Mouse (Mus musculus) forebrain, embryonic 14.5 days (tissue): ENCODE measurements at regions not wholly inside any gene's neighbourhood (a gene's known extent, or its start where the extent isn't known, plus 50 kb on each side); places are given as distances from the start of the nearest gene placed in this dataset.

ENCODE experiments used
- ATAC-seq: fragments of 200-750 bp; cut with Nextera tagmentation; 2 replicates; pipeline ENCODE4 v1.8.0; 2017; ENCODE audit warnings: mild to moderate bottlenecking, moderate library complexity
- DNase-seq: peaks from one replicate; pipeline ENCODE4 v3.0.0-alpha.2; 2015; ENCODE audit warnings: low spot score
- H3K27ac ChIP-seq: fragments of 300-500 bp; sonication (generic); 2 replicates; pipeline ENCODE4 v1.5.1; 2014; ENCODE audit warnings: low read depth, mild to moderate bottlenecking, control low read depth, low read length, moderate library complexity
- H3K27me3 ChIP-seq: fragments of 300-500 bp; sonication (generic); replicated peaks from 2 replicates; pipeline ENCODE4 v1.6.1; 2014; ENCODE audit warnings: low read length, control low read depth, mixed read lengths; ENCODE audit not compliant: control insufficient read depth, insufficient read depth
- H3K36me3 ChIP-seq: fragments of 300-500 bp; sonication (generic); 2 replicates; pipeline ENCODE4 v1.6.1; 2014; ENCODE audit warnings: low read length, control low read depth; ENCODE audit not compliant: control insufficient read depth, insufficient read depth
- H3K4me1 ChIP-seq: fragments of 300-500 bp; sonication (generic); 2 replicates; pipeline ENCODE4 v1.6.1; 2014; ENCODE audit warnings: antibody characterized with exemption, low read length, control low read depth; ENCODE audit not compliant: control insufficient read depth, insufficient read depth
- H3K4me2 ChIP-seq: fragments of 300-500 bp; sonication (generic); 2 replicates; pipeline ENCODE4 v1.6.1; 2014; ENCODE audit warnings: mild to moderate bottlenecking, control low read depth, low read length
- H3K4me3 ChIP-seq: fragments of 300-500 bp; sonication (generic); 2 replicates; pipeline ENCODE4 v1.5.1; 2014; ENCODE audit warnings: low read depth, low read length, control low read depth
- H3K9ac ChIP-seq: fragments of 300-500 bp; sonication (generic); 2 replicates; pipeline ENCODE4 v1.6.1; 2014; ENCODE audit warnings: mild to moderate bottlenecking, low read length, control low read depth, moderate library complexity
- H3K9me3 ChIP-seq: fragments of 300-500 bp; sonication (generic); replicated peaks from 2 replicates; pipeline ENCODE4 v1.6.1; 2016; ENCODE audit warnings: low read length, control low read depth, mixed read lengths; ENCODE audit not compliant: control insufficient read depth
- WGBS: fragments of 180-500 bp; shearing (Covaris S2); extraction: QIAGEN DNeasy Blood & Tissue Kit; methylation state at CpG from one replicate; pipeline ENCODE4 v1.1.7; 2014; 5-methylcytosine and 5-hydroxymethylcytosine counted together

- DNase-seq, result no peak
- WGBS, result 94% methylated on average over 3 of the region's 3 CpGs
These were observed 63.4 kb upstream of the Ttc34 start for GRCm38 (mm10) chr4:154773830-154774229.

DNA sequence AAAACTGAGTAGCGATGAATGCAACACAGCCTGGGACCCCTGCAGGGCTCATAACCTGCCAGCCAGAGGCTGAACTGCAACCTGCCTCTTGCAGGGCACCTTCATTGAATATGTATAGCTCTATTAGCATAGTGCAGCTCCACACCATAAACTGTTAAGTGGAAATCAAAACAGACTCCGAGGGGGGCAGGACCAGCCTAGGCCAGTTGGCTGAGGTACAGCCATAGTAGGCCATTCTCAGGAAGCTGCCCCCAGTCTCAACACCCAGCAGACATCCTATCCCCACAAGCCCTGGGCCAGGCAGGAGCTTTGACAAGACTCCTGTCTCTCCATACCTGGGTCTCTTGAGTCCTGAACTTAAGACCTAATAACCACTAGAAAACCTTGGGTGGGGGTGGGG, 62.9 kb upstream of the Ttc34 start:
- 0 out of 2 replicates have a peak, but pooled peaks cover 5% of the 10 kb centered on the region for H3K4me1 ChIP-seq
- no peak overlapping the region for H3K9ac ChIP-seq
- no peaks in the 10 kb centered on the region for H3K27me3 ChIP-seq
- no peak overlapping the region for H3K4me3 ChIP-seq
- no peak for ATAC-seq
- no peaks in the 10 kb centered on the region for H3K9me3 ChIP-seq
- no peak overlapping the region for H3K27ac ChIP-seq
- 41% methylated on average over 2 of the region's 2 CpGs for WGBS
- no peaks in the 10 kb centered on the region for H3K36me3 ChIP-seq
- H3K4me2 ChIP-seq, result no peak overlapping the region
- DNase-seq, result no peak

More at GRCm38 (mm10) chr4:154773830-154774229, 63.4 kb upstream of the Ttc34 start:
- H3K27ac ChIP-seq, result no peak overlapping the region
- no peaks in the 10 kb centered on the region for H3K36me3 ChIP-seq
- no peak overlapping the region for H3K4me2 ChIP-seq
- no peak overlapping the region for H3K4me3 ChIP-seq
- H3K27me3 ChIP-seq, result no peaks in the 10 kb centered on the region
- no peak overlapping the region for H3K9ac ChIP-seq
- no peak for ATAC-seq
- no peaks in the 10 kb centered on the region for H3K9me3 ChIP-seq
- 0 out of 2 replicates have a peak, but pooled peaks cover 5% of the 10 kb centered on the region for H3K4me1 ChIP-seq

GRCm38 (mm10) chr4:154778818-154779217, 58.4 kb upstream of the Ttc34 start:
- H3K4me3 ChIP-seq, result no peak overlapping the region
- no peak for DNase-seq
- no peaks in the 10 kb centered on the region for H3K9me3 ChIP-seq
- H3K27me3 ChIP-seq, result no peaks in the 10 kb centered on the region
- H3K9ac ChIP-seq, result no peak overlapping the region
- H3K4me2 ChIP-seq, result no peak overlapping the region
- no peaks in the 10 kb centered on the region for H3K36me3 ChIP-seq
- ATAC-seq, result no peak
- H3K4me1 ChIP-seq, result no peaks in the 10 kb centered on the region
- H3K27ac ChIP-seq, result no peak overlapping the region
- 100% methylated on average over 1 of the region's 1 CpGs for WGBS

DNA sequence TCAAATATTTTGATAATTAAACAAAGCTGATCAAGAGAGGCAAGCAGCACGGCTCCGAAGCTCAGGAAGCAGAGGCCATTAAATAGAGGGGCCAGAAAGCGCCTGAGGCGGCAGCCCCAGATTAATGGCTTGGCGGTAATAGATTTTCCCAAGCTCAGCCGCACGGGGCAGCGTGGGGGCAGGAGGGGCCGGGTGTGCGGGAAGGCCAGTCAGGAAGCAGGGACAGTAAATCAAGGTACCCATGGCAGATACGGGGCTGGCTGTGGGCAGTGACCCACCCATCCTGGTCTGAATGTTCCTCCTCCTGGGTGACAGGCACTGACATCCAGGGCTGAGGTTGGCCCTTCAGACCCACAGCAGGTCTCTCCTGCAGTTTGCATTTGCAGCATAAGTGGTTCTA, 55.9 kb upstream of the Ttc34 start:
- Histone ChIP-seq H3K27me3 (no peaks in the 10 kb centered on the region), H3K4me3 (no peak overlapping the region), H3K4me2 (no peak overlapping the region), H3K9me3 (no peaks in the 10 kb centered on the region), H3K36me3 (no peaks in the 10 kb centered on the region), H3K4me1 (no peaks in the 10 kb centered on the region), H3K27ac (no peak overlapping the region), H3K9ac (no peak overlapping the region)
- WGBS, result 39% methylated on average over 11 of the region's 11 CpGs
- DNase-seq (no peak), ATAC-seq (no peak)

GRCm38 (mm10) chr4:154782291-154782690, 55.0 kb upstream of the Ttc34 start:
- Histone ChIP-seq H3K27ac (no peak overlapping the region), H3K4me2 (no peak overlapping the region), H3K9ac (no peak overlapping the region), H3K4me3 (no peak overlapping the region), H3K27me3 (no peaks in the 10 kb centered on the region), H3K4me1 (no peaks in the 10 kb centered on the region), H3K9me3 (no peaks in the 10 kb centered on the region), H3K36me3 (no peaks in the 10 kb centered on the region)
- 86% methylated on average over 8 of the region's 8 CpGs for WGBS
- DNase-seq, result no peak
- no peak for ATAC-seq

- no peak for ATAC-seq
- no peak for DNase-seq
- Histone ChIP-seq H3K4me3 (no peak overlapping the region), H3K36me3 (no peaks in the 10 kb centered on the region), H3K27me3 (no peaks in the 10 kb centered on the region), H3K4me1 (no peaks in the 10 kb centered on the region), H3K4me2 (no peak overlapping the region), H3K9me3 (no peaks in the 10 kb centered on the region), H3K9ac (no peak overlapping the region), H3K27ac (no peak overlapping the region)
- 68% methylated on average over 8 of the region's 8 CpGs for WGBS
These were observed 51.8 kb upstream of the Ttc34 start for GRCm38 (mm10) chr4:154785282-154785987.

DNA sequence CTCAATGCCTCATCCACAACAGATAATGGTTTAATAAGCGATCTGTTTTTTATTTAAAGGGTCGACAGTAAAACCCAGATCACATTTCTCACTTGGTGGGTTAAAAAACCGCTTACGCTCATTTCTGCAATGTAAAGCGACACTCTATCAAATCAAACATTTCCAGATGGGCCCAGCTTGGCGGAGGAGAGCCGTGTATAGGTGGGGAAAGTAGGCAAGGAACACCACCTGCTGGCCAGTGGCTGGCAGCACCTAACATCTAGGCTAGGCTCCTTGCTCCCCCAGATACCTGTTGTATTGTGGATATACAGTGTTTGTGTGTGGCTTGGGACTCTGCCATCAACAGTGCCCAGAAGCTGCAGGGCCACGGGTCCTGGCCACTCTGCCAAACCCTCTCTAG, 50.1 kb upstream of the Ttc34 start:
- DNase-seq (no peak), ATAC-seq (no peak)
- Histone ChIP-seq H3K9me3 (no peaks in the 10 kb centered on the region), H3K4me1 (no peaks in the 10 kb centered on the region), H3K27ac (no peak overlapping the region), H3K4me3 (no peak overlapping the region), H3K27me3 (no peaks in the 10 kb centered on the region), H3K9ac (no peak overlapping the region), H3K4me2 (no peak overlapping the region), H3K36me3 (no peaks in the 10 kb centered on the region)
- WGBS, result 77% methylated on average over 8 of the region's 8 CpGs
